Mouse (Mus musculus) left cerebral cortex, adult 9 months (tissue): ENCODE data around the gene Rsph1.

Experiments
- DNase-seq, 2 experiments: peaks; one replicate each; pipeline ENCODE4 v3.0.0; 2022; ENCODE audit warnings: low spot score in 2 of 2

Gene Rsph1

GRCm38 (mm10) chr17:31304895-31305775 is 28.0 kb upstream of the Rsph1 start:
- DNase-seq: no peak

GRCm38 (mm10) chr17:31303401-31303800 is 26.2 kb upstream of the Rsph1 start:
- no peak for DNase-seq

- no peak for DNase-seq
Measured at GRCm38 (mm10) chr17:31300736-31301135, 23.6 kb upstream of the Rsph1 start.

- no peak for DNase-seq
Measured at GRCm38 (mm10) chr17:31299981-31300380, 22.8 kb upstream of the Rsph1 start.

GRCm38 (mm10) chr17:31298419-31299209 is 21.4 kb upstream of the Rsph1 start:
- no peak for DNase-seq

- no peak for DNase-seq
Measured at GRCm38 (mm10) chr17:31297521-31297939, 20.3 kb upstream of the Rsph1 start.

- peak in 1 of 2 experiments; percentile 78 for DNase-seq
Measured at GRCm38 (mm10) chr17:31295892-31296781, 19.0 kb upstream of the Rsph1 start.

- no peak for DNase-seq
Measured at GRCm38 (mm10) chr17:31295215-31295891, 18.2 kb upstream of the Rsph1 start.

- DNase-seq: no peak
Measured at GRCm38 (mm10) chr17:31294363-31295214, 17.4 kb upstream of the Rsph1 start.

GRCm38 (mm10) chr17:31290859-31291258 is 13.7 kb upstream of the Rsph1 start:
- DNase-seq: no peak

- no peak for DNase-seq
Measured at GRCm38 (mm10) chr17:31290311-31290710, 13.1 kb upstream of the Rsph1 start.

GRCm38 (mm10) chr17:31288999-31289726 is 12.0 kb upstream of the Rsph1 start:
- DNase-seq: no peak

- DNase-seq: no peak
Measured at GRCm38 (mm10) chr17:31287216-31287615, 10.0 kb upstream of the Rsph1 start.

- no peak for DNase-seq
Measured at GRCm38 (mm10) chr17:31286492-31286891, 9.3 kb upstream of the Rsph1 start, which contains the start of gene Slc37a1. Gene Slc37a1, plus strand, starts transcription at chr17:31286792.

GRCm38 (mm10) chr17:31285867-31286266 is 8.7 kb upstream of the Rsph1 start:
- DNase-seq: no peak

GRCm38 (mm10) chr17:31282687-31283053 is 5.5 kb upstream of the Rsph1 start:
- no peak for DNase-seq

- no peak for DNase-seq
Measured at GRCm38 (mm10) chr17:31281830-31282686, 4.9 kb upstream of the Rsph1 start.

- DNase-seq: no peak
Measured at GRCm38 (mm10) chr17:31280269-31280668, 3.1 kb upstream of the Rsph1 start.

- no peak for DNase-seq
Measured at GRCm38 (mm10) chr17:31279541-31279940, 2.4 kb upstream of the Rsph1 start.
